Mouse (Mus musculus): ENCODE results near the gene Gpbp1. TPM values are rescaled to one million over a fixed set of nuclear protein-coding genes. Genes with fewer than 3 reads are reported as not detected.

The Gpbp1 gene
- polyA plus RNA-seq (2015; fragmentation: Nextera tagmentation; extraction: Ambion mirVana) = 85.4 and 86.1 TPM in 2 replicates

- WGBS = under 1% methylated on average over 80 of the region's 109 CpGs
- ATAC-seq (ENCODE audit: borderline replicate concordance, extremely low read depth, low FRiP score, low TSS enrichment) = peak; percentile 98
- Histone ChIP-seq H3K4me2 (peak within 1 kb of the TSS; percentile 87), H3K9me3 (no peaks in the 10 kb centered on the region), H3K4me1 (peaks cover 13% of the 10 kb centered on the region), H3K36me3 (no peaks in the 10 kb centered on the region), H3K9ac (peak within 1 kb of the TSS; percentile 97), H3K4me3 (peak within 1 kb of the TSS; percentile 95), H3K27ac (peak within 1 kb of the TSS; percentile 99), H3K27me3 (peaks cover 26% of the 10 kb centered on the region)
Observed at GRCm38 (mm10) chr13:111489802-111490723, at the start of gene Gpbp1. Gene Gpbp1, minus strand, starts transcription at chr13:111490111.

GRCm38 (mm10) chr13:111537718-111538117 lies 47.8 kb upstream of the Gpbp1 start:
- no peak for ATAC-seq (ENCODE audit: borderline replicate concordance, extremely low read depth, low FRiP score, low TSS enrichment)
- no peak overlapping the region for H3K9ac ChIP-seq
- H3K4me3 ChIP-seq = no peak overlapping the region
- H3K27me3 ChIP-seq = no peaks in the 10 kb centered on the region
- no peak overlapping the region for H3K4me2 ChIP-seq
- no peak overlapping the region for H3K27ac ChIP-seq
- H3K4me1 ChIP-seq = no peaks in the 10 kb centered on the region
- no peaks in the 10 kb centered on the region for H3K9me3 ChIP-seq
- H3K36me3 ChIP-seq = no peaks in the 10 kb centered on the region
- WGBS = 77% methylated on average over 9 of the region's 9 CpGs

GRCm38 (mm10) chr13:111536207-111536887 lies 46.4 kb upstream of the Gpbp1 start:
- Histone ChIP-seq H3K36me3 (no peaks in the 10 kb centered on the region), H3K27me3 (no peaks in the 10 kb centered on the region), H3K4me3 (no peak overlapping the region), H3K9ac (no peak overlapping the region), H3K4me2 (no peak overlapping the region), H3K4me1 (no peaks in the 10 kb centered on the region), H3K9me3 (no peaks in the 10 kb centered on the region), H3K27ac (no peak overlapping the region)
- no peak for ATAC-seq (ENCODE audit: borderline replicate concordance, extremely low read depth, low FRiP score, low TSS enrichment)
- whole genome bisulfite sequencing = 71% methylated on average over 6 of the region's 6 CpGs

- no peak overlapping the region for H3K27ac ChIP-seq
- no peak for ATAC-seq (ENCODE audit: borderline replicate concordance, extremely low read depth, low FRiP score, low TSS enrichment)
- H3K9me3 ChIP-seq = no peaks in the 10 kb centered on the region
- no peaks in the 10 kb centered on the region for H3K27me3 ChIP-seq
- no peak overlapping the region for H3K4me3 ChIP-seq
- 56% methylated on average over 6 of the region's 6 CpGs for WGBS
- no peaks in the 10 kb centered on the region for H3K4me1 ChIP-seq
- H3K9ac ChIP-seq = no peak overlapping the region
- H3K36me3 ChIP-seq = no peaks in the 10 kb centered on the region
- H3K4me2 ChIP-seq = no peak overlapping the region
Observed at GRCm38 (mm10) chr13:111534131-111534530, 44.2 kb upstream of the Gpbp1 start.

GRCm38 (mm10) chr13:111532178-111532948 lies 42.5 kb upstream of the Gpbp1 start:
- H3K4me3 ChIP-seq = no peak overlapping the region
- H3K27me3 ChIP-seq = no peaks in the 10 kb centered on the region
- H3K4me2 ChIP-seq = no peak overlapping the region
- no peaks in the 10 kb centered on the region for H3K36me3 ChIP-seq
- no peak overlapping the region for H3K9ac ChIP-seq
- H3K4me1 ChIP-seq = no peaks in the 10 kb centered on the region
- H3K27ac ChIP-seq = no peak overlapping the region
- ATAC-seq (ENCODE audit: borderline replicate concordance, extremely low read depth, low FRiP score, low TSS enrichment) = no peak
- whole genome bisulfite sequencing = 82% methylated on average over 16 of the region's 16 CpGs
- H3K9me3 ChIP-seq = no peaks in the 10 kb centered on the region

GRCm38 (mm10) chr13:111531701-111532100 lies 41.8 kb upstream of the Gpbp1 start:
- ATAC-seq (ENCODE audit: borderline replicate concordance, extremely low read depth, low FRiP score, low TSS enrichment) = no peak
- WGBS = 84% methylated on average over 1 of the region's 1 CpGs
- H3K4me2 ChIP-seq = no peak overlapping the region
- H3K27me3 ChIP-seq = no peaks in the 10 kb centered on the region
- H3K9ac ChIP-seq = no peak overlapping the region
- H3K4me1 ChIP-seq = no peaks in the 10 kb centered on the region
- no peak overlapping the region for H3K4me3 ChIP-seq
- H3K36me3 ChIP-seq = no peaks in the 10 kb centered on the region
- no peaks in the 10 kb centered on the region for H3K9me3 ChIP-seq
- H3K27ac ChIP-seq = no peak overlapping the region

- Histone ChIP-seq H3K27ac (no peak overlapping the region), H3K4me1 (no peaks in the 10 kb centered on the region), H3K9ac (no peak overlapping the region), H3K4me3 (no peak overlapping the region), H3K9me3 (no peaks in the 10 kb centered on the region), H3K36me3 (no peaks in the 10 kb centered on the region), H3K27me3 (no peaks in the 10 kb centered on the region), H3K4me2 (no peak overlapping the region)
- 84% methylated on average over 2 of the region's 2 CpGs for WGBS
- no peak for ATAC-seq (ENCODE audit: borderline replicate concordance, extremely low read depth, low FRiP score, low TSS enrichment)
Observed at GRCm38 (mm10) chr13:111524277-111524676, 34.4 kb upstream of the Gpbp1 start.

- Histone ChIP-seq H3K27me3 (no peaks in the 10 kb centered on the region), H3K9me3 (no peaks in the 10 kb centered on the region), H3K9ac (no peak overlapping the region), H3K4me3 (no peak overlapping the region), H3K36me3 (no peaks in the 10 kb centered on the region), H3K4me1 (peaks cover 12% of the 10 kb centered on the region; the same call in 1 of the 2 replicates), H3K27ac (no peak overlapping the region), H3K4me2 (no peak overlapping the region)
- no peak for ATAC-seq (ENCODE audit: borderline replicate concordance, extremely low read depth, low FRiP score, low TSS enrichment)
- WGBS = 67% methylated on average over 9 of the region's 9 CpGs
Observed at GRCm38 (mm10) chr13:111522336-111522735, 32.4 kb upstream of the Gpbp1 start.

GRCm38 (mm10) chr13:111520456-111520855 lies 30.5 kb upstream of the Gpbp1 start:
- ATAC-seq (ENCODE audit: borderline replicate concordance, extremely low read depth, low FRiP score, low TSS enrichment) = no peak

GRCm38 (mm10) chr13:111518332-111518731 lies 28.4 kb upstream of the Gpbp1 start:
- no peaks in the 10 kb centered on the region for H3K27me3 ChIP-seq

More at GRCm38 (mm10) chr13:111520456-111520855, 30.5 kb upstream of the Gpbp1 start:
- H3K9me3 ChIP-seq = no peaks in the 10 kb centered on the region
- H3K4me3 ChIP-seq = no peak overlapping the region
- H3K27me3 ChIP-seq = no peaks in the 10 kb centered on the region
- WGBS = 16% methylated on average over 4 of the region's 4 CpGs
- peaks cover 12% of the 10 kb centered on the region; the same call in 1 of the 2 replicates for H3K4me1 ChIP-seq
- no peak overlapping the region for H3K4me2 ChIP-seq
- H3K36me3 ChIP-seq = no peaks in the 10 kb centered on the region
- H3K27ac ChIP-seq = no peak overlapping the region
- H3K9ac ChIP-seq = no peak overlapping the region

GRCm38 (mm10) chr13:111516385-111517150 lies 26.7 kb upstream of the Gpbp1 start:
- H3K4me3 ChIP-seq = no peak overlapping the region
- H3K9ac ChIP-seq = no peak overlapping the region
- H3K36me3 ChIP-seq = no peaks in the 10 kb centered on the region
- peak overlapping the region; percentile 69 for H3K27ac ChIP-seq
- H3K9me3 ChIP-seq = no peaks in the 10 kb centered on the region
- H3K4me1 ChIP-seq = peaks cover 12% of the 10 kb centered on the region; the same call in 1 of the 2 replicates
- ATAC-seq (ENCODE audit: borderline replicate concordance, extremely low read depth, low FRiP score, low TSS enrichment) = peak; percentile 87; the same call in 1 of the 2 replicates
- WGBS = 44% methylated on average over 7 of the region's 7 CpGs
- no peak overlapping the region for H3K4me2 ChIP-seq
- H3K27me3 ChIP-seq = no peaks in the 10 kb centered on the region

More at GRCm38 (mm10) chr13:111518332-111518731, 28.4 kb upstream of the Gpbp1 start:
- ATAC-seq (ENCODE audit: borderline replicate concordance, extremely low read depth, low FRiP score, low TSS enrichment) = no peak
- Histone ChIP-seq H3K4me1 (peaks cover 12% of the 10 kb centered on the region; the same call in 1 of the 2 replicates), H3K27ac (peak overlapping the region; percentile 69; the same call in 1 of the 2 replicates), H3K36me3 (no peaks in the 10 kb centered on the region), H3K9ac (no peak overlapping the region), H3K4me3 (no peak overlapping the region), H3K4me2 (no peak overlapping the region), H3K9me3 (no peaks in the 10 kb centered on the region)
- WGBS = 29% methylated on average over 5 of the region's 5 CpGs
